Mouse (Mus musculus) T-helper 17 cell (primary cell): ENCODE measurements around the gene Lmod1.

ENCODE experiments used
- in situ Hi-C, 2 experiments: fragments of 300-600 bp; cut with MboI, MseI; formaldehyde crosslinking; loops; 1 replicate in 1 of 2; 2 replicates in 1 of 2; pipeline ENCODE4 v1.15.1; 2025; ENCODE audit warnings: high pct_unique_total_duplicates in 2 of 2

Gene Lmod1

GRCm38 (mm10) chr1:135324571-135324970, at the start of gene Lmod1:
Gene Lmod1, plus strand, starts transcription at chr1:135324807.
- in situ Hi-C loops: loop anchor here in 1 of 2 experiments (10.0 kb wide), 1 partner anchor 1440 kb away; no protein-coding TSS in a partner anchor

DNA sequence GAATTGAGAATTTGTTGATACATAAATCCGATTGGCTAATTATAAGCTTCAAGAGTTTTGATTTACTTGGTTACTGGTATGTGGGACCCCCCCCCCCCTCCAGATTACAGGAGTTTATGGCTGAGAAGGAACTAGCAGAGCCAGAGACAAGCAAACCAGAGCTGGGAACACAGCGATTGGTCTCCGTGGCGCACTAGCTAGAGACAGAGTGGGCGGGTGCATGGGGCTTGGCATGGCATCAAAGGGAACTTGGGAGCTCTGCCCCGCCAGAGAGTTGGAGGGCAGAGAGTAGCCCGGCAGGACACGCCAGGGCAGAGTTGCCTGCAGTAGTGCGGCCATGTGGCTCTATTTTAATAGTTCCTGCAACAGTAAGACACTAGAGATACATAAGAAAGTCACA, 44.0 kb upstream of the Lmod1 start:
- in situ Hi-C loops: no loop called here

DNA sequence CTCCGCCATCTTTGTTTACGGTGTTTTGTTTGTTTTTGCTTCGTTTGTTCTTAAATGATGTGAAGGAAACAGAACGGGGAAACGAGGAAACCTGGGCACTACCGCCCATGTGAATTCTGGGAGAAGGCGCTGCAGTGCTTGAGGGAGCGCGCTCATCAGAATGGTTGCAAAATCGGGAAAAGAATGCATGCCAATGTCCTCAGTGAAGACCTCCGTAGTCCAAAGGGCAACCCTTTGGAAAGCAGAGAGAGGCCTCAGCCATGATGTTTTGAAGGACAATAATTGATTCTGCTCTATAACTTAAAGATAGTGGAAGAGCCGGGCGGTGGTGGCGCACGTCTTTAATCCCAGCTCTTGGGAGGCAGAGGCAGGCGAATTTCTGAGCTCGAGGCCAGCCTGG, 42.8 kb upstream of the Lmod1 start:
- in situ Hi-C loops: no loop called here

DNA sequence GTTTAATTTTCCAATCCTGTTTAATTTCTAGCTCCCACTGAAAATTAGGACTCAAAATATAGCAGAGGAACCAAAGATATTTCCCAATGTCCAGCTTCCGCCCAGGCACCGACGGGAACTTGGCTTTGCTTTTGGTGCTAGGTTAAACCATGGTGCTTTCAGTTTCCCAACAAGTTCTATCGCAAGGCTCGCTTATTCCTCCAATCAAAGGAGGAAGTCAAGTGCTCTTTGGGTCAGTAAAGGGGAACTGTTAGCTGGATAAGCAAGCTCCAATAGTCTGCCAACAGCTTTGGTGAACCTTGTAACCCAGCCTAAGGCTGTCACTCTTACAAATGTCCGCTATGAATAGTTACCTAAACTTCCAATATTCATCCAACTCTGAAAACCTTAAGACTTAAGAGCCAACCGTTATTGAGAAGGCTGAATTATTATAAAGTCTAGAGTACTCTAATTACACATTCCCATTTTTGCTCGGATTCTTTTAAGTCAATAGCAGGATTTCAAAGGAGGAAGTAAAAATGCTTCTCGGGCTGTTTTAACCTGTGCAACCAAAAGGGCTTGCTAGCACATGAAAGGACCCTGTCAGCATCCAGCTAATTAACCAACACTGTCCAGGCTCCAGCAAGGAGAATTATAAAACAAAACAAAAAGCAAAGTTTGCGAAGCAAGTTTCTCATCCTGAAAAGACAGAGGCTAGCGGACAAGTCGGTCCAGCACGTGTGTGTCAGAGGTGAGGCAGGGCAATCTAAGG, 41.9 kb upstream of the Lmod1 start:
- in situ Hi-C loops: no loop called here

GRCm38 (mm10) chr1:135283287-135283825, 41.3 kb upstream of the Lmod1 start:
- in situ Hi-C loops: no loop called here

- in situ Hi-C loops: no loop called here
These were observed 40.7 kb upstream of the Lmod1 start, which contains the start of gene Rnpep for GRCm38 (mm10) chr1:135283826-135284291. Gene Rnpep, minus strand, starts transcription at chr1:135284084.

GRCm38 (mm10) chr1:135286311-135286710, 38.3 kb upstream of the Lmod1 start:
- in situ Hi-C loops: no loop called here

GRCm38 (mm10) chr1:135290908-135291307, 33.7 kb upstream of the Lmod1 start:
- in situ Hi-C loops: no loop called here

DNA sequence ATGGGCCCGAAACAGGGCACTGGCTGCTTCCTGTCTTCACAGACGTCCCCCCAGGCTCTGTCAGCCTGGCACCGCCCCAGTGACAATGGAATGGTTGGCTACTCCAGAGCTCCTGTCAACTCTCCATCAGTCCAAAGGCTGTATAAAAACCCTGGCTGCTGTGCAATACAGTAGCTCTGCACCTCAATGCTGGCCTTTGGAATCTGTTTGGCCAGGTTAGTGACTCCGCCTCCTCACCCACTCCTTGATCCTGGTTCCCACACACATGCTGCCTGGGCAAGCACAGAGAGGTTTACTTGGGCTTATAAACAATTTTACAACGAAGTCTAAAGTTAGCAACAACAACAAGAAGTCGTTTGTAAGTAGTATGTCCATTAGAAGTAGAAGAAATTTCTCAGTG, 13.3 kb upstream of the Lmod1 start:
- in situ Hi-C loops: no loop called here

DNA sequence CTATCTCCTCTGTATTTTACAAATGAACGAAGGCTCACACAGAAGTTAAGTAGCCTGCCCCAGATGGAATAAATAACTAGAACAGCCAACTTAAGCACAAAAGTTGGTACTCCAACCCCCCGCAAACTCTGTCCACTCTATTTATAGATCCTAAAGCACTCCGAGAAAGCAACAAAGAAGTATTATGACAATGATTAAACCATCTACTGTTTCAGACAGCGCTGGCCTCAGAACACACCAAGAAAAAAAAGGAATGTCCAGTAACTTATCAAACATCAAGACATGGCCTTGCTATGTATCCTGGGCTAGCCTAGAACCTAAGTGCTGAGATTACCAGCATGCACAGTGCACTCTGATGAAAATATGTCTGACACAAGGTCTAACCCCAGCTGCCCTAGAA, 12.4 kb upstream of the Lmod1 start:
- in situ Hi-C loops: no loop called here

- in situ Hi-C loops: no loop called here
These were observed 11.1 kb upstream of the Lmod1 start, which contains the start of gene Timm17a for GRCm38 (mm10) chr1:135313284-135314031. Gene Timm17a, minus strand, starts transcription at chr1:135313778.

DNA sequence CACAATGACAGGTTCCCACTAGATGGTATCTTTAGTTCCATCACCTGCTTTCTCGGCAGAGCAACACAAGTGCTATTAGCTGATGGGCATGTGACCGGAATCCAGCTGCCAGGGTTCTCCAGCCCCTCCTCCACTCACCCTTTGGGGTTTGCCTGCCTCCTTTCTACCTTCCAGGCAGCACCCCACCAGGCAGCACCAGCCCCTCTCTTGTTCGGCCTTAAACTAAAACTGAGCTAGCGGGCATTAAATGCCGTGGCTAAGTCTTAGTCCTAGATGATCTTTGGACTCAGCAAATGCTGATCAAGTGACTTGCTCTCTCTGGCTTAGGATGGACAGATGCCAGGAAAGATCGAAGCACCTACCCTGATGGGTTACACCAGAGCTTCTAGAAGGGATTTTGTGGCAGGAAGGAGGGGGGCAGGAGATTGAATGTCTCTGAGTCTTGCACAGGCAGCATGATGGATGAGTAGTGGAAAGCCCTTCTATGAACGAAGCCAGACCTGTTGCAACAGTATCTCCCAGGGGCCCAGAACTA, 1.2 kb upstream of the Lmod1 start:
- in situ Hi-C loops: loop anchor here in 1 of 2 experiments (10.0 kb wide), 1 partner anchor 1439 kb away; no protein-coding TSS in a partner anchor

GRCm38 (mm10) chr1:135325934-135326333, 1.3 kb downstream of the Lmod1 start:
- in situ Hi-C loops: loop anchor here in 1 of 2 experiments (10.0 kb wide), 1 partner anchor 1441 kb away; no protein-coding TSS in a partner anchor

- in situ Hi-C loops: loop anchor here in 1 of 2 experiments (10.0 kb wide), 1 partner anchor 1444 kb away; no protein-coding TSS in a partner anchor
These were observed 3.8 kb downstream of the Lmod1 start for GRCm38 (mm10) chr1:135328368-135328767.

GRCm38 (mm10) chr1:135330578-135330977, 6.0 kb downstream of the Lmod1 start:
- in situ Hi-C loops: loop anchor here in 1 of 2 experiments (10.0 kb wide), 1 partner anchor 1614 kb away; no protein-coding TSS in a partner anchor

DNA sequence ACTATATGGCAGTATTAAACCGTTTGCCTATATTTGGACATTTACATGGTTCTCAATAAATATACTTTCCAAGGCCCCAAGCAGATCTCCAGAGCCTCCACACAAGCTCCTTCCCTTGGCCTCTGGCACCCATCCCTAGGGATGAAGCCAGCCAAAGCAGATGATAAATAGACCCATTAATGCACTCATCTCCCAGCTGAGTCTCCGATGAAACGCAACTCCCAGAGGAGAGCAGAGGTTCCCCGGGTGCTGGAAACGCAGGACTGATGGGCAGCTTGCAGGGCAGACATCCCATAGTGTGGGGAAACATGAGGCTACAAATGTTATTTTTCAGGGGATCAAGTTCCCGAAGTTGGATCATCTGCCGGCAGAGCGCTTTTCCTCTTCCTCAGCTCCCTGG, 17.3 kb downstream of the Lmod1 start:
- in situ Hi-C loops: no loop called here

DNA sequence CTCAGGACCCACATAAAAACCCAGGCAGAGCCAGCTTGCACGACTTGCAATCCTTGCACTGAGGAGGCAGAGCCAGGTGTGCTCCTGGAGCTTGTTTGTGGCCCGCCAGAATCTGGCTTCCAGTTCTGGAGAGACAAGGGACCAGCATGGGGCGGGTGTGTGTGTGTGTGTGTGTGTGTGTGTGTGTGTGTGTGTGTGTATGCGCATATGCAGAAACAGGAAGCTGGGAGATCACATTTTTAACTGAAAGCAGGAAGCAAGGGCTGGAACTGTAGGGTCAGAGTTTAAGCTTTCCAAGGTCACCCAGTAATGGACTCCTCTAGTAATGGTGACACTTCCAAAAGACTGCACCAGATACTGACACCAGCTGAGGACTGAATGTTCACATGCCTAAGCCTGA, 19.4 kb downstream of the Lmod1 start:
- in situ Hi-C loops: no loop called here

DNA sequence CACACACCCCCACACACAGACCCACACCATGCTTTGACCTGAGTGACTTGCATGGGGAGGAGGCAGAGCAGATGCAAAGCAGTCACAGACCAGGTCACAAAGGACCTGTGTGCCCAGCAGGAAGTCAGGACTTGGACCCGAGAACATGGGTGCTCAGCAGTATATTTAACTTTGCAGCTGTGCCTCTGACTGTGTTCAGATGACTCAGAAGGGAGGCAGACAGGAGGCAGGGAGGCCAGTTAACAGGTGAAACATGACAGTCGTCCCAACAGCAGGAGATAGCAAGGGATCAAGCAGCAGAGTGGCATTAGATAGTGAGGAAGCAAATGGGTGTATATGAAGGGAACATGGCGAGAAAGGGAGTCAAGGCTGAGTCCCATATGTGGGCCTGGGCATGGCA, 22.3 kb downstream of the Lmod1 start:
- in situ Hi-C loops: no loop called here

- in situ Hi-C loops: no loop called here
These were observed 23.0 kb downstream of the Lmod1 start for GRCm38 (mm10) chr1:135347498-135348169.

GRCm38 (mm10) chr1:135351953-135352352, 27.3 kb downstream of the Lmod1 start:
- in situ Hi-C loops: loop anchor here in 1 of 2 experiments (10.0 kb wide), 1 partner anchor 1367 kb away; no protein-coding TSS in a partner anchor

- in situ Hi-C loops: loop anchor here in 1 of 2 experiments (10.0 kb wide), 1 partner anchor 1374 kb away; no protein-coding TSS in a partner anchor
These were observed 34.5 kb downstream of the Lmod1 start for GRCm38 (mm10) chr1:135359071-135359470.
